Mouse (Mus musculus) heart, postnatal 0 days (tissue): ENCODE measurements at regions not wholly inside any gene's neighbourhood (a gene's known extent, or its start where the extent isn't known, plus 50 kb on each side); places are given as distances from the start of the nearest gene placed in this dataset.

Experiments used
- ATAC-seq: fragments of 200-750 bp; cut with Nextera tagmentation; 2 replicates; pipeline ENCODE4 v1.8.0; 2017; ENCODE audit warnings: low read depth, moderate number of reproducible peaks, moderate library complexity; ENCODE audit not compliant: insufficient read depth
- DNase-seq: peaks from one replicate; pipeline ENCODE4 v3.0.0-alpha.2; 2016; ENCODE audit warnings: low spot score
- H3K27ac ChIP-seq: fragments of 300-500 bp; sonication (generic); 2 replicates; pipeline ENCODE4 v1.5.1; 2014; ENCODE audit warnings: low read depth, mild to moderate bottlenecking
- H3K27me3 ChIP-seq: fragments of 300-500 bp; sonication (generic); 2 replicates; pipeline ENCODE4 v1.6.1; 2014; ENCODE audit warnings: low read length, mixed read lengths; ENCODE audit not compliant: control insufficient read depth, insufficient read depth
- H3K36me3 ChIP-seq: fragments of 300-500 bp; sonication (generic); replicated peaks from 2 replicates; pipeline ENCODE4 v1.6.1; 2014; ENCODE audit warnings: low read length, mixed read lengths; ENCODE audit not compliant: control insufficient read depth, insufficient read depth
- H3K4me1 ChIP-seq: fragments of 300-500 bp; sonication (generic); 2 replicates; pipeline ENCODE4 v1.6.1; 2014; ENCODE audit warnings: antibody characterized with exemption; ENCODE audit not compliant: control insufficient read depth, insufficient read depth
- H3K4me2 ChIP-seq: fragments of 300-500 bp; sonication (generic); 2 replicates; pipeline ENCODE4 v1.6.1; 2014; ENCODE audit warnings: low read depth, mild to moderate bottlenecking, low read length, moderate library complexity
- H3K4me3 ChIP-seq: fragments of 300-500 bp; sonication (generic); 2 replicates; pipeline ENCODE4 v1.5.1; 2014; ENCODE audit warnings: low read depth, low read length
- H3K9ac ChIP-seq: fragments of 300-500 bp; sonication (generic); replicated peaks from 2 replicates; pipeline ENCODE4 v1.6.1; 2014; ENCODE audit warnings: low read depth, low read length, mixed read lengths
- H3K9me3 ChIP-seq: fragments of 300-500 bp; sonication (generic); replicated peaks from 2 replicates; pipeline ENCODE4 v1.6.1; 2016; ENCODE audit warnings: low read length; ENCODE audit not compliant: control insufficient read depth
- CTCF ChIP-seq: IDR thresholded peaks from 2 replicates; pipeline ENCODE4 v1.5.1; 2016; ENCODE audit warnings: antibody characterized with exemption, control low read depth, low read depth
- EP300 ChIP-seq: IDR thresholded peaks from 2 replicates; pipeline ENCODE4 v1.6.1; 2016; ENCODE audit warnings: antibody characterized with exemption, low read depth
- WGBS: fragments of 180-500 bp; shearing (Covaris S2); extraction: QIAGEN DNeasy Blood & Tissue Kit; methylation state at CpG from one replicate; pipeline ENCODE4 v1.1.7; 2014; 5-methylcytosine and 5-hydroxymethylcytosine counted together

DNA sequence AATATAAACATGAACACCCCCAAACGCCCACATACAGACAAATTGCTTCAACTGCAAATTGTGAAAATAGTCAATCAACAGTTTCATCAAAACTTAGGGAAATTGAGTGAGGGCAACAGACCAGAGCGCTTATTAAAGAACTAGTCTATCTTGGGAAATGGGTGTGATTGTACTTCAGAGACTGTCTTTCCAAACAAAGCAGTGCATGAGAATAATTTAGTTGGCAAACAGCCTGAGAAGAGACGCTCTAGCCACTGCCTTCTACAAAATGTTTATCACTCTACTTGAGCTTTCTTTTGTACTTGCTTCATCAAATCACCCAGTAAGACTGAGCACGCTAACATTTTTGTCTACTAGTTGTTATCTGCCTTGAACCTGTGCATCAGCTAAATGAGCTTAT lies 581.0 kb downstream of the Dach1 start:
- 49% methylated on average over 4 of the region's 4 CpGs for WGBS
- DNase-seq, result no peak
- TF ChIP-seq EP300 (no peak), CTCF (no peak)
- no peak for ATAC-seq
- H3K4me2 ChIP-seq, result 0 out of 2 replicates have a peak overlapping the region, but pooled peaks have one; percentile 7
- H3K9ac ChIP-seq, result no peak overlapping the region
- no peak overlapping the region for H3K4me3 ChIP-seq
- peaks cover 3% of the 10 kb centered on the region for H3K4me1 ChIP-seq
- no peaks in the 10 kb centered on the region for H3K27me3 ChIP-seq
- H3K27ac ChIP-seq, result 0 out of 2 replicates have a peak overlapping the region, but pooled peaks have one; percentile 45
- no peaks in the 10 kb centered on the region for H3K36me3 ChIP-seq
- no peaks in the 10 kb centered on the region for H3K9me3 ChIP-seq

DNA sequence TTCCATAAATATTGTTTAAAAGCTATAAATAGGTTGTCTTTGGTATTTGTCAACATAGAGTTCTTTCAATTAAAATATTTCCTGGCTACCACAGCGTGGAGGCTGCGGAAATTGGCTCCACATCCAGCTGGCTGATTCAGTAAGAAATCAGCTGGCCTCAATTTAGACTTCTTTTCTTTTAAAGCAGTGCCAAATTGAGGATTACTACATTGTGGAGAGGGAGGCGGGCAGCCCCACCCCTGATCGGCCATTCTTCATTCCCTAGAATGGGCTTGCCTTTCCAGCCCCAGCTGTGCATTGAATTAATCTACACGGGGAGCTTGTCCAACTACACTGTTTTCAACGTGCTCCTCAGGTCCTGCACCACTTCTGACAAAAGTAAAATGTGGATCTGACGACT lies 581.4 kb downstream of the Dach1 start:
- Histone ChIP-seq H3K4me1 (peaks cover 3% of the 10 kb centered on the region), H3K36me3 (no peaks in the 10 kb centered on the region), H3K9me3 (no peaks in the 10 kb centered on the region), H3K9ac (no peak overlapping the region), H3K27ac (0 out of 2 replicates have a peak overlapping the region, but pooled peaks have one; percentile 45), H3K27me3 (no peaks in the 10 kb centered on the region), H3K4me2 (0 out of 2 replicates have a peak overlapping the region, but pooled peaks have one; percentile 7), H3K4me3 (no peak overlapping the region)
- peak; percentile 27; the same call in 1 of the 2 replicates for ATAC-seq
- no peak for DNase-seq
- no peak for TF ChIP-seq EP300
- TF ChIP-seq CTCF, result no peak
- WGBS, result 38% methylated on average over 7 of the region's 7 CpGs

DNA sequence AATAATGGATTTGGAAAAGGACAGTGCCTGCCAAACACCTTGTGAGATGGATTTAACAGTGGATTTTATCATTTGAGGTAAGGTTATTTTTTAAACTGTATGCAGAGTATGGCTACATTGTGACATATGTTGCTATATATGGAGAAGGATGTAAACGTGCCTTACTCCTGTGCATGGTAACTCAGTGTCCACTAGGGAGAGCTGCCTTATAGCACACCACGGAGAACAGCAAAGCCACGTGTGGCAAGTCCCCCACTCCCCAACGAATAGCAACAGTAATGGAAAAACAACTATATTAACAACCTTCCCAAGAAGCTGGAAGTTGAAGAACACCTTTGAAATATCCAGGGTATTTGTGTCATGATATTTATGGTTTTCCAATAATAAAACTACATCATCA lies 582.6 kb downstream of the Dach1 start:
- TF ChIP-seq CTCF (peak; percentile 58), EP300 (no peak)
- H3K9me3 ChIP-seq, result no peaks in the 10 kb centered on the region

DNA sequence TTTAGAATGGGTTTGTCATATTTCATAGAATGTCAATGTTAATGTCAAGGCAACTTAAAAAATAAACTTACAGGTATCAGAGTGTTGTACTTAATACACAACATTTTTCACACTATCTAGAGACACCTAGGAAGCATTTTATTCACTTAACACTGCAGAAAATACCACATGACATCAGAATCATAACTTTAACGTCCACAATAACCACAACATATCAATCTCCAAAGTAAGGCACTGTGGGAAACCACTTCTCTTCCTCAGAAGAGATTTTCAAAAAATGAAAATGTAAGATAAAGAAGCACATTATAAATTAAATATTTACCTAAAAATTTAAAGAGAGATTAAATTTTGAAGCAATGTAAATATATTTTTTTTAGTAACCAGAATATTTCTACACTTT lies 599.3 kb downstream of the Dach1 start:
- Histone ChIP-seq H3K36me3 (no peaks in the 10 kb centered on the region), H3K9ac (no peak overlapping the region), H3K27ac (no peak overlapping the region), H3K9me3 (no peaks in the 10 kb centered on the region), H3K4me3 (no peak overlapping the region), H3K27me3 (no peaks in the 10 kb centered on the region), H3K4me2 (no peak overlapping the region), H3K4me1 (no peaks in the 10 kb centered on the region)
- TF ChIP-seq CTCF (no peak), EP300 (no peak)
- 49% methylated on average over 1 of the region's 1 CpGs for WGBS
- ATAC-seq (no peak), DNase-seq (no peak)

More for the DNA sequence above, 582.6 kb downstream of the Dach1 start:
- Histone ChIP-seq H3K4me2 (no peak overlapping the region), H3K4me3 (no peak overlapping the region), H3K27me3 (no peaks in the 10 kb centered on the region), H3K4me1 (peaks cover 3% of the 10 kb centered on the region), H3K9ac (no peak overlapping the region), H3K36me3 (no peaks in the 10 kb centered on the region), H3K27ac (no peak overlapping the region)
- no peak for ATAC-seq
- 13% methylated on average over 4 of the region's 4 CpGs for WGBS
- peak; percentile 16 for DNase-seq

DNA sequence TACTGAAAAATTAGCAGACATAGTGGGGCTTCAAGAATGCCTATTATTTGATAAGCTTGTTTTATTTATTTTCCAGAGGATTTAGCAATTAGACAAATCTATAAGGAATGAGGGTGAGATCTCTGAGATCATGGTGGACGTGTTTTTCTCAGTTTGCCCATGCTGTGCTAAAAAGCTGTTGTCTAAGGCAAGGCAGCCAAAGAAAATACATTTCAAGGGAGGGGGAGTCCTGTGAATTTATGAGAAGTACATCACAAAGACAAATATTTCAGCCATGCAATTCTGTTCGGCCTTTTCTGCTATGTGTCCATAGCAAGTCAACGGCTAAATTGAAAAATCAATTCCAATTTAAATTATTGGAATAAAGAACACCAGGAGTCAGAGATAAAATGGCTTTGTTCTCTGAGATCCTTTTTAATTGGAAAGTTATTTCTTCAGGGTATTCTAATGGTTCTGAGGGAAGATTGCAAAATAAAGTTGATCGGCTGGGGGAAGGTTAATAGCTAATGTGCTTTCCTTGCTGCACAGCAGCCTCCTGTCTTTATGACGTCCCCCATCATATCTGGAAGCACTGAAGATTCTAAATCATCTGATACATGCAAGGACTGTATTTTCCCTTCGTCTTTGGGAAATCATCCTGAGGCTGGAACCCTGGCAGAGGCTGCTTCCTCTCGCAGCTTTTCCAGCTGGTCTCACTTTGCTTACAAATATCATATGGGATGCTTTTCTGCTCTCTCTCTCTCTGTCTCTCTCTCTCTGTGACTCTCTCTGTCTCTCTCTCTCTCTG lies 609.3 kb downstream of the Dach1 start:
- 45% methylated on average over 7 of the region's 7 CpGs for WGBS
- Histone ChIP-seq H3K4me2 (no peak overlapping the region), H3K9ac (no peak overlapping the region), H3K4me3 (no peak overlapping the region), H3K4me1 (no peaks in the 10 kb centered on the region), H3K9me3 (no peaks in the 10 kb centered on the region), H3K27ac (peak overlapping the region; percentile 48; the same call in 1 of the 2 replicates), H3K36me3 (no peaks in the 10 kb centered on the region), H3K27me3 (no peaks in the 10 kb centered on the region)
- TF ChIP-seq EP300 (no peak), CTCF (no peak)
- DNase-seq, result no peak
- no peak for ATAC-seq
